Mouse (Mus musculus) lung, postnatal 36 days (tissue): ENCODE measurements around the gene Plcg2.

ENCODE experiments used
- DNase-seq: peaks from one replicate; pipeline ENCODE4 v3.0.0; 2022; ENCODE audit warnings: mixed read lengths

Gene Plcg2

DNA sequence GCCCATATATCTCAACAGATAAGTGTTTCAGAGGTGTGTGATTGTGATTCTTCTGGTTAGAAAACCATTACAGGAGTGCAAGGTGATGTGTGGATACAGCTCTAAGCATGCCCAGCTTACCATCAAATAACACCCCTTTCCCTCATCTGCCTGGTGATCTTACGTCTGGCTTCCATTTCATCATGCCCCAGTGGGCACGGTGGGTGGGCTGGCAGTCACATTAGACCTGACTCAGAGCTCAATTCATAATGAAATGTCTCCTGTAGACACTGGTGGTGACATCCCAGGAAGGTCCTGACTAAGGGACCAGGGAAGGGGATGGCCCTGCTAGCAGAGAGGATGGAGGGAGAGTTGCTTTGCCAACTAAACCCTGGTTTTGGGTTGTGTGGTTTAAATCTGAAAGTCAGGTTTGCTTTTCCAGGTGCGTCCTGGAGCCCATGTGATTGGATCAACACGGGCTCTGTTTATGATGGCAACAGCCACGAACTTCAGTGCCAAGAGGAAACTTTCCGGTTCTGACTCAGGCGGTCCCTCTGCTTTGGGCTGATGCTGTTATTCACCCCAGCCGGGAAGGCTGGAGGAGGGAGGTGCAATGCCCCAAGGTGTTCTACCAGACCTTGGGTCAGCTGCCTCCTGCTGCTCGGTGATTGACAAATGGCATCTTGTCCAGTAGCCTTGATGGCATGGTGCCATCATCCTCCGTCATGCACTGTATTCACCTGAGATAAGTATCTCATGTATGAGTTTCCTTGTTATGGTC, 9.7 kb upstream of the Plcg2 start:
- DNase-seq: no peak

- DNase-seq: no peak
These were observed 4.5 kb upstream of the Plcg2 start for GRCm38 (mm10) chr8:117493543-117493942.

DNA sequence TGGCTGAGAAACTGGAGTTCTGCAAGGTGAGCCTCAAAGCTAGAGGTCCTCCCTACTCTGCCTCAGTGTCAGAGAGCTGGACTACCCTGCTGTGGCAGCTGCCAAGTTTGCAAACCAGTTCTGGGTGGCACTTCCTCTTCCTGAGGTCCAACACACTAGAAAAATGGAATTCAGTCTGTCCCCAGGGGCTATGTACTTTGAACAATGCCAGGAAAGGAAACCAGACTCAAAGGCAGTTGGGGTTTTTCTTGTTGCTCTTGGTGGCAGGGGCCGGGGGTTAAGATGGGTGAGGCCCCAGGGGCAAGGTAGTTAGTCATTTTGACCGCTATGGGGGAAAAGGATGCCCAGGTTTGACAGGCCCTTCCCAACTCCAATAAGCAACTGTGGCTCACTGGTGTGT, 3.2 kb upstream of the Plcg2 start:
- DNase-seq: no peak

GRCm38 (mm10) chr8:117498915-117499540, 937 bp downstream of the Plcg2 start:
- DNase-seq: no peak

- no peak for DNase-seq
These were observed 2.2 kb downstream of the Plcg2 start for GRCm38 (mm10) chr8:117500232-117500823.

GRCm38 (mm10) chr8:117501323-117501722, 3.2 kb downstream of the Plcg2 start:
- DNase-seq: no peak

DNA sequence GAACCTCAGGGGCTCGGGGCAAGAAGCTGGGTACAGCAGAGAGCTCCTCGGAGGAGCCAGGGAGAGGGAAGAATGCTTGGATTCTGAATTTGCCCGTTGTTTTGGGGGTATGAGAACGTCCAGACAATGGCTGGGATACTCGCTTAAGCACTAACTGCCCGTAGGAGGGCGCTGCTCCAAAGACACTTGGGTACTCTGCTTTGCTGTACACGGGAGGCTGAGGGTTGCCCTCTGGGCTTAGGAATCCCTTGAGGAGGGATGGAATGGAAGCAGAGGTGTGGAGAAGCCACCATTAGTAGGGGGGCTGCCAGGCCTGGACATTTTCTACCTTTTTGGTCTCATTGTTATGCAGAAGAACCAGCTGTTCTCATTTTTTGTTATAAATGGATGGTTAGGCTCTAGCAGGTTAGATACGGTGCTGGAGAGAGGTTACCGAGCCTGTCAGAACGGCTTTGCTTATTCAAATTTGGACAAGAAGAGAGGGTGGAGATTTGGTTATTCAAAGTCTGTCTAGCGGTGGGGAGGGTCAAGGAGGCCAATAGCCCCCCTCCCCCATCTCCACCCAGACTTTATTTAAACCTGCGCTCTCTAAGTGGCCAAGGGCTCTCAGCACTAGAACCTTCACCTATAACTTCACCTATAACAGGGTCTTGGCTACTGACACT, 5.4 kb downstream of the Plcg2 start:
- no peak for DNase-seq

DNA sequence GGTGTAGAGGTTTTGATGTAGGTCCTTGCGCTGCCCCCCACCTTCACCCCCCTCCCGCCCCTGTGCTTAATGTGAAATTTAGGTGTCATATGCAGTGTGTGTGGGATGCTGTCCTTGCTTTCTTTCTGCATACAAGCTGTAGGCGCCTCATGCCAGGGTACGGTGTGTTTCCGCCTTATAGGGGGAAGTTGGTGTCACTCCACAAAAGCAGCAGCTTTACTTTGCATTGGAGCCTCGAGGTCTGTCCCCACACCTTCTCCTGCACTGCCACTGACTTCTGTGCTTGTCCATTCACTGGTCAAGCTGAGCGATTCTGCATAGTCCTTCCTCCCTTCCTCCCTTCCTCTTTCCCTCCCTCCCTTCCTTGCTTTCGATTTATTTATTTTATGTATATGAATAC, 9.6 kb downstream of the Plcg2 start:
- DNase-seq: no peak

DNA sequence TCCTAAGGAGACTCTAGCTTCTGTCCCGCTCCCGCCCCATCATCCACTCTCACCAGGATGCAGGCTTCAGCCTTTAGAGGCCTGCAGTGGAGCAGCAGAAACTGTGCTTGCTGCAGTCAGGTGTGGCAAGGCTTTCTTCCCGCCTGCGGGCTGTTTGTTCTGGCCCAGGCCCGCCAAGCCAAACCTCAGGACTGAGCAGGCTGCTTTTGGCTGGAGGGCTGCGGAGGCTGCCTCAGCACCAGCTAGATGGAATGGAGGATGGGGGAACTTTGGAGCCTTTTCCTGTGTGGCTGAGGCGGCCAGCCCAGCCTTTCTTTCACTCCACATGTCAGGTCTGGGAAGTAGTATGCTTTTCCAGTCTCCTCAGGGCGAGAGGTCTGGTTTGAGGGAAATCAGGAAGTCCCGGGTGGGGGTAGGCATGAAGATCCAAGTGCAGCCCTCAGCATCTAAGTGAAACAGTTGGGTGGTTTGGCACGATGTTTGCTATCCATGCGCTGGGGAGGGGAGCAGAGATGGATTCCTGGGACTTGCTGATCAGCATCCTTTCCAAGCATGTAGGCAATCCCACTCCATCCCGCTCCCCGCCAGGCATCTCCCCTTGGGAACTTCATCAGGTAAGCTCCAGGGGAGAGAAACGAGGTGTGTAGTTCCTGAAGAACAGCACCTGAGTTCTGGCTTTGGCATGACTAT, 18.9 kb downstream of the Plcg2 start:
- DNase-seq: no peak

- DNase-seq: no peak
These were observed 19.8 kb downstream of the Plcg2 start for GRCm38 (mm10) chr8:117517861-117518260.

GRCm38 (mm10) chr8:117518873-117519272, 20.8 kb downstream of the Plcg2 start:
- no peak for DNase-seq

- DNase-seq: peak; percentile 69
These were observed 28.1 kb downstream of the Plcg2 start for GRCm38 (mm10) chr8:117526185-117526584.

- peak; percentile 32 for DNase-seq
These were observed 29.9 kb downstream of the Plcg2 start for GRCm38 (mm10) chr8:117527983-117528382.

GRCm38 (mm10) chr8:117529177-117529576, 31.1 kb downstream of the Plcg2 start:
- DNase-seq: no peak

GRCm38 (mm10) chr8:117532381-117532972, 34.4 kb downstream of the Plcg2 start:
- DNase-seq: no peak

- no peak for DNase-seq
These were observed 38.8 kb downstream of the Plcg2 start for GRCm38 (mm10) chr8:117536862-117537261.

DNA sequence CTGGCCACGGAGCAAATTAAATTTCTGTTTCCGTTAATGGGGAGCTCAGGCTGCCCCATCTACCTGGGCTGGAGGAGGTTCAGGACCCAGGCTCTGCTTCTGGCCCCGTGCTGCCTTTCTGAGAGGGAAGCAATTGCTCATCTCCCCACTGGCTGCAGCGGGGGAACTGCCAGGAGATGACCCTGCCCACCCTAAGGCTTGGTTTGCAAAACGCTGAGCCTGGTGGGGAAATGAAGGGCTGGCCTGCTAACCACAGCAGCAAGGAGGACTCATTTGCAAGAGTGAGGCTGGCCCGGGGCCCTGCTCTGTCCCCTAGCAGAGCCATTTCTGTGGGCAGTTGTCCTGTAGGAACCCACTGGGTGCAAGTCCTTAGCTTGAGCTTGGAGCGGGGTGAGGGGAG, 39.7 kb downstream of the Plcg2 start:
- DNase-seq: peak; percentile 34

DNA sequence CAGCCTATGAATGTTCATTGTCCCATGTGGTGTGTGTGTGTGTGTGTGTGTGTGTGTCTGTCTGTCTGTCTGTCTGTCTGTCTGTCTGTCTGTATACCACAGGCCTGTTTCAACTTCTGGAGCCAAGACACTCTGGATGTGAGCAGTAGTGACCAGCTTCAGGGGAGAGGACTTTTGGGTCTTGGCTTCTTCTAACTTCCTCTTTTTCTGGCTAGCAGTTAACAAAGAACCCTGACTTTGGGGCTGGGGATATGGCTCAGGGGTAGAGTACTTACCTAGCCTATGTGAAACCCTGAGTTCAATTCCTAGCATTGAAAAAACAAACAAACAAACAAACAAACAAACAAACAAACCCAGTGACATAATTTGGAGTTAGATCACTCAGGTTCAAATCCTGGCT, 44.9 kb downstream of the Plcg2 start:
- DNase-seq: no peak

DNA sequence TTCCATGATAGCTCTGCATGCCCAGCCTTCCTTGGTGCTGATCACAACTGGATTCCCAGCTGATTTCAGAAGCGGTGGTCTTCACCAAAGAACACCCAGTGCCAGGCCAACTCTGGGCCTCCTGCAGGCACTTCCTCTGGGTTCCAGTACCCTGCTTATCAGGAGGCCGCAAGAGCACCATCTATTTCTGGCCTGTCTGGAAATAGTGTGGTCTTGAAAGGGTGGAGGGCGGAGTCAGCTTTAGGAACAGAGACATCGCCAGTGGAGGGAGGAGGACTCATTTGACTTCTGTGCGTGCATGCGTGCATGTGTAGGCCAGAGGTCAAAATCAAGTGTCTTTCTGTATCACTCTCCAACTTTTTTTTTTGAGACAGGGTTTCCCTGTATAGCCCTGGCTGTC, 45.7 kb downstream of the Plcg2 start:
- peak; percentile 29 for DNase-seq

- no peak for DNase-seq
These were observed 47.0 kb downstream of the Plcg2 start for GRCm38 (mm10) chr8:117545043-117545442.

DNA sequence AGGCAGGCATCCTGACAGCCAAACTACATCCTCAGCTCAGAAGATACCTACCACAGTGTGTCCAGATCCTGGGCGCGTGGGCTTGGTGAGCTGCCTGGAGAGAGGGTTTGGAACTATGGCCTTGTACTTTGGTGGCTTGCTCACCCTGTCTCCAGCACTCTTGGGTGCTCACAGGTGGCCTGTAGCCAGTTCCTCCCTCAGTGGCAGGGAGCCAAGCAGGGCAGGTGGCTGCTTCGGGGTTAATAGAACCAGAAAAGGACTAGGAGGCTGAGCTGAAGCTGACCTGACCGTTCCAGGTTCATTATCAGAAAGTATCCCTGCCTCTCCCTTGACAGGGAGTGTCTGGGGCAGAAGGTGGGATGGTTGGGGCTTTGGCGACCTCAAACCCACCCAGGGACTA, 48.3 kb downstream of the Plcg2 start:
- DNase-seq: no peak

DNA sequence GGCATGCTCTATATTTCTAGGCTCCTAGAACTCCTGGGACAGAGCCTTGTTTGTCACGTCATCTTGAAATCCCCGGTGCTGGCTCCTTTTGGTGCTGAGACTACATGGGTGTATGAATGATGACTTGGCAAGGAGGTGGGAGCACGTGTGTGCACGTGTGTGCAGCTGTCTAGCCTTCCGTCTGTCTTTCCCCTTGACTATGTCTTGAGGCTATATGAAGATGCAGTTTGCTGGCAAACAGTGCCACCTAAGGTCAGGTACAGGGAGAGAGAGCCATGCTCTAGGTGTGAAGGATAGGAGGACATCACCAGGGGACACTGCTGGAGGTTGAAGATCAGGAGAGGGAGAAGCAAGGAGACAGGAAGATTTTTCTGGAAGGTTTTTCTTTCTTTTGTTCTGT, 49.9 kb downstream of the Plcg2 start:
- peak; percentile 29 for DNase-seq

DNA sequence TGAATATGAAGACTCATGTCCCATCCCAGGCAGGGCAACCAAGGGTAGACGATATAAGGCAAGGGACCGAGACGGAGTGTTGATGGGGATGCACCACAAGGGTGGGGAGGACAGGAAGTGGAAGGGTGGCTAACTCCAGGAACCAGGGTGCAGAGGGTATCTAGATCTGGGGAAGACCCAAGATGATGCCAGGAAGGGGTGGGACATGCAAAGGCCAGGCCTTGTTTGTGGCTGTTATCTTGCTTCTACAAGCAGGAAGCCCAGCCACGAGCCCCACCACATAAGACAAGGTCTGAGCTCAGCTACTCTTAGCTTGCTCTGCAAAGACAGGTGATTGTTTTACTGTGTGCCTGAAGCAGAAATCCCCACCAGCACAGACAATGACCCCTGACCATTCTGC, 50.4 kb downstream of the Plcg2 start:
- DNase-seq: peak; percentile 69
